Mouse (Mus musculus) heart, embryonic 10.5 days (tissue): ENCODE data around the gene Gm45808. TPM values are rescaled to one million over a fixed set of nuclear protein-coding genes. Genes with fewer than 3 reads are reported as not detected.
"Not testable (repeated sequence)": the region's sequence is repeated elsewhere in the genome, so short reads cannot be mapped to it uniquely, and the experiment has no call there.

Source experiments
- DNase-seq: peaks from one replicate; pipeline ENCODE4 v3.0.0-alpha.2; 2017; ENCODE audit warnings: low spot score
- H3K27ac ChIP-seq: fragments of 300-500 bp; sonication (generic); 2 replicates; pipeline ENCODE4 v1.5.1; 2016; ENCODE audit warnings: mild to moderate bottlenecking
- H3K27me3 ChIP-seq: fragments of 300-500 bp; sonication (generic); 2 replicates; pipeline ENCODE4 v1.6.1; 2016; ENCODE audit warnings: mild to moderate bottlenecking; ENCODE audit not compliant: poor library complexity, insufficient read depth, severe bottlenecking
- H3K36me3 ChIP-seq: fragments of 300-500 bp; sonication (generic); 2 replicates; pipeline ENCODE4 v1.6.1; 2016; ENCODE audit warnings: mild to moderate bottlenecking, moderate library complexity
- H3K4me1 ChIP-seq: fragments of 300-500 bp; sonication (generic); 2 replicates; pipeline ENCODE4 v1.6.1; 2016; ENCODE audit warnings: mild to moderate bottlenecking
- H3K4me3 ChIP-seq: fragments of 300-500 bp; sonication (generic); 2 replicates; pipeline ENCODE4 v1.5.1; 2016; ENCODE audit warnings: mild to moderate bottlenecking, moderate library complexity
- H3K9me3 ChIP-seq: fragments of 300-500 bp; sonication (generic); 2 replicates; pipeline ENCODE4 v1.6.1; 2016; ENCODE audit warnings: mild to moderate bottlenecking, moderate library complexity
- WGBS: fragments of 180-500 bp; shearing (Covaris S2); methylation state at CpG from one replicate; pipeline ENCODE4 v1.1.7; 2016; 5-methylcytosine and 5-hydroxymethylcytosine counted together
- polyA plus RNA-seq: library from polyadenylated mRNA; unstranded; fragments of >200 nt; fragmentation: Nextera tagmentation; extraction: Ambion mirVana; gene quantifications from 2 replicates; pipeline ENCODE4 v1.2.1, GENCODE M21; 2016

Gene Gm45808
- polyA plus RNA-seq, 1 experiment from 2014 or later, result not detected

DNA sequence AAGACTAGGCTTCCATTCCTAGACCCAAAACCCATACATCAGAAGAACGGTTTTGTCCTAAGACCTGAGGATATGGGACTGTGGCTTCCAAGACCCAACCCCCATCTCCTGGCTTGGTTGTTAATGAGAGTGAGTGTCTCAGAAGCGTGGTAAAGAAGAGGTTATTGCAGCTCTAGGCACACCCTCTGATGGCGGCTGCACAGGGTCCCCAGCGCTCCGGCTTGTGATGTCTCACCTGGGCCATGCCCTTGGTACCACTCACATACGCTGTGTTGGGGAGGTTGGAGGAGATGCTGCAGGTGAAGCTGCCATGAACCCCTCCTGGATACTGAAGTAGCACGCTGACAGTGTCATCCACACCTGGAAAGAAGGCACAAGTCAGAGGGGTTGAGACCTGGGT, 7.8 kb downstream of the Gm45808 start:
- H3K4me1 ChIP-seq, result no peaks in the 10 kb centered on the region
- H3K27ac ChIP-seq, result no peak overlapping the region
- H3K36me3 ChIP-seq, result peaks cover 9% of the 10 kb centered on the region
- DNase-seq, result no peak
- 89% methylated on average over 7 of the region's 7 CpGs for WGBS
- H3K27me3 ChIP-seq, result no peaks in the 10 kb centered on the region
- no peaks in the 10 kb centered on the region for H3K9me3 ChIP-seq
- no peak overlapping the region for H3K4me3 ChIP-seq

GRCm38 (mm10) chr7:45477003-45477402, 9.6 kb downstream of the Gm45808 start:
- DNase-seq, result no peak
- Histone ChIP-seq H3K27me3 (no peaks in the 10 kb centered on the region), H3K4me1 (no peaks in the 10 kb centered on the region), H3K36me3 (peaks cover 9% of the 10 kb centered on the region), H3K9me3 (no peaks in the 10 kb centered on the region), H3K4me3 (no peak overlapping the region), H3K27ac (no peak overlapping the region)
- 24% methylated on average over 3 of the region's 3 CpGs for WGBS

GRCm38 (mm10) chr7:45476453-45476852, 10.2 kb downstream of the Gm45808 start:
- H3K9me3 ChIP-seq, result no peaks in the 10 kb centered on the region
- H3K27ac ChIP-seq, result no peak overlapping the region
- H3K4me1 ChIP-seq, result no peaks in the 10 kb centered on the region
- no peak for DNase-seq
- H3K27me3 ChIP-seq, result no peaks in the 10 kb centered on the region
- peaks cover 9% of the 10 kb centered on the region for H3K36me3 ChIP-seq
- H3K4me3 ChIP-seq, result no peak overlapping the region
- WGBS, result 52% methylated on average over 1 of the region's 1 CpGs

GRCm38 (mm10) chr7:45475291-45475969, 11.2 kb downstream of the Gm45808 start:
- DNase-seq, result no peak
- peaks cover 9% of the 10 kb centered on the region for H3K36me3 ChIP-seq

GRCm38 (mm10) chr7:45470869-45471268, 15.7 kb downstream of the Gm45808 start:
- no peaks in the 10 kb centered on the region for H3K9me3 ChIP-seq
- no peaks in the 10 kb centered on the region for H3K36me3 ChIP-seq
- no peaks in the 10 kb centered on the region for H3K27me3 ChIP-seq
- H3K4me3 ChIP-seq, result no peak overlapping the region
- 9% methylated on average over 3 of the region's 3 CpGs for WGBS
- no peak overlapping the region for H3K27ac ChIP-seq
- peaks cover 12% of the 10 kb centered on the region for H3K4me1 ChIP-seq
- DNase-seq, result no peak

More at GRCm38 (mm10) chr7:45475291-45475969, 11.2 kb downstream of the Gm45808 start:
- no peaks in the 10 kb centered on the region for H3K4me1 ChIP-seq
- H3K27ac ChIP-seq, result peak overlapping the region; percentile 80
- H3K9me3 ChIP-seq, result no peaks in the 10 kb centered on the region
- H3K4me3 ChIP-seq, result peak overlapping the region; percentile 49
- WGBS, result 61% methylated on average over 16 of the region's 16 CpGs
- no peaks in the 10 kb centered on the region for H3K27me3 ChIP-seq

DNA sequence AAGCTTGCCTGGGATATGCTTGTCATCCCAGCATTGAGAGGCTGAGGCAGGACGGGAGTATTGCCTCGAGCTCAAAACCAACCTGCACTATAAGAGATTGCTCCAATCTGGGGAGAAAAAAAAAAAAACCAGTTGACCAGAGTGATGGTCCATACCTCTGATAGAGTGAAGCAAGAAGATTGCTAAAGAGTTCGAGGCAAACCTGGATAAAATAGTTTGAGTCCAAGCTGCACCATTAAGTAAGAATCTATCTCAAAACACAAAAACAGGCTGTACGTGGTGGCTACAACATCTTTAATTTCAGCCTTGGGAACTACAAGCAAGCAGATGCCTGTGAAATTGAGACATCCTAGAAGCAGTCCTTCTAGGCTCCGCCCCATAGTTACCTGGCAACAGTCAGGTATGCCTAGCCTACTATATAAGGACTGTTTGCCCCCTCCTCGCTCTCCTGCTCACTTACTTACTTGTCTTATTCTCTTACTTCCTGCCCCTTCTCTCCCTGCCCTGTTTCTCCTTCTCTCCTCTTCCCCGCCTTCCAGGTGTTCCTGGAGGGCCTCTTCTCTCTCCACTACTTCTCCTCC, 19.4 kb downstream of the Gm45808 start:
- no peaks in the 10 kb centered on the region for H3K27me3 ChIP-seq
- WGBS, result 26% methylated on average over 7 of the region's 7 CpGs
- H3K4me1 ChIP-seq, result peaks cover 22% of the 10 kb centered on the region
- H3K27ac ChIP-seq, result peak overlapping the region; percentile 96
- no peaks in the 10 kb centered on the region for H3K9me3 ChIP-seq
- peaks cover 33% of the 10 kb centered on the region for H3K36me3 ChIP-seq
- no peak for DNase-seq
- H3K4me3 ChIP-seq, result peak overlapping the region; percentile 95

DNA sequence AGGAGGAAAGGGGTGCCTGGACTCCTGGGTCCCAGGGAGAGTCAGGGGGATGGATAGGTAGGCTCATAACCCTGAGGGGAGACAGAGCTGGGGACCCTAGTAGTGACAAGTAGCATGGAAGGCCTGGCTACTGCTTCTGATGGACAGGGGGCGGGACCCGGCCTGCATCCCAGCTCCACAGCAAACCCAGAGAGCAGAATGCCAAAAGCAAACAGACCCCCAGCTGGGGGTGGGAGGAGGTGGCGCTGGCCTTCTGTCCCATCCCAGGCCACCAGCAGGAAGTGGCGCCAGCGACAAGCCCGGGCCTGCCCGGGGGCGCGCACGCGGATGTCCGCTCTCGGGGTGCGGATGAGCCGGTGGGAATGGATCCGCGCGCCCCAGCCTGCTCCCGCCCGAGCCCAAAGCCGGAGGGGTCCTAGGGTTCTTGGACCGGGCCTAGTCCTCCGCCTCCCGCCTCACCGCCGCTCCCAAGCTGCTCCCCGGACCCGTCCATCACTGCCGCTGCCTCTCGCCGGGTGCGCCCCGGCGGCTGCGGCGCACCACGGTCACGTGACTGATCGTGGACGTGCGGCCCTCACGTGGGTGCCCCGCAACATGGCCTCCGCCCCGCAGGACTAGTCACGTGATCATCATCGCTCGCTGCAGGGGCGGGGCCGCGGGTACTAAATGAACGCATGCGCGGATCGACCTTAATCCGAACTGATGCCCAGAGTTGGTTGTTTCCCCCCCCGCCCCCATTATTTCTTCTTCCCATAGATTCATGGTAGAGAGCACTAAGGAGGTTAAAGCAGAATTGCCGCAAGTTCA, 20.1 kb downstream of the Gm45808 start, which contains the start of gene Bax:
Gene Bax (minus strand): TSS at position 616 of the 807 bp plus-strand sequence.
- peak within 1 kb of the TSS; percentile 96 for H3K27ac ChIP-seq
- H3K9me3 ChIP-seq, result no peaks in the 10 kb centered on the region
- 0% methylated on average over 58 of the region's 58 CpGs for WGBS

GRCm38 (mm10) chr7:45465549-45465948, 21.1 kb downstream of the Gm45808 start:
- Histone ChIP-seq H3K36me3 (peaks cover 43% of the 10 kb centered on the region), H3K4me3 (peak overlapping the region; percentile 95), H3K27me3 (no peaks in the 10 kb centered on the region), H3K27ac (peak overlapping the region; percentile 96), H3K4me1 (peaks cover 36% of the 10 kb centered on the region), H3K9me3 (no peaks in the 10 kb centered on the region)
- no peak for DNase-seq
- WGBS, result 81% methylated on average over 9 of the region's 9 CpGs

More for the DNA sequence above, 20.1 kb downstream of the Gm45808 start, which contains the start of gene Bax:
- peak; percentile 97 for DNase-seq
- Histone ChIP-seq H3K4me1 (peaks cover 27% of the 10 kb centered on the region), H3K27me3 (no peaks in the 10 kb centered on the region), H3K36me3 (peaks cover 39% of the 10 kb centered on the region), H3K4me3 (peak within 1 kb of the TSS; percentile 95)

GRCm38 (mm10) chr7:45465112-45465511, 21.5 kb downstream of the Gm45808 start:
- Histone ChIP-seq H3K4me1 (peaks cover 40% of the 10 kb centered on the region), H3K4me3 (peak overlapping the region; percentile 95), H3K27ac (0 out of 2 replicates have a peak overlapping the region, but pooled peaks have one; percentile 96), H3K9me3 (no peaks in the 10 kb centered on the region), H3K27me3 (no peaks in the 10 kb centered on the region), H3K36me3 (peaks cover 46% of the 10 kb centered on the region)
- WGBS, result 92% methylated on average over 12 of the region's 12 CpGs
- no peak for DNase-seq

DNA sequence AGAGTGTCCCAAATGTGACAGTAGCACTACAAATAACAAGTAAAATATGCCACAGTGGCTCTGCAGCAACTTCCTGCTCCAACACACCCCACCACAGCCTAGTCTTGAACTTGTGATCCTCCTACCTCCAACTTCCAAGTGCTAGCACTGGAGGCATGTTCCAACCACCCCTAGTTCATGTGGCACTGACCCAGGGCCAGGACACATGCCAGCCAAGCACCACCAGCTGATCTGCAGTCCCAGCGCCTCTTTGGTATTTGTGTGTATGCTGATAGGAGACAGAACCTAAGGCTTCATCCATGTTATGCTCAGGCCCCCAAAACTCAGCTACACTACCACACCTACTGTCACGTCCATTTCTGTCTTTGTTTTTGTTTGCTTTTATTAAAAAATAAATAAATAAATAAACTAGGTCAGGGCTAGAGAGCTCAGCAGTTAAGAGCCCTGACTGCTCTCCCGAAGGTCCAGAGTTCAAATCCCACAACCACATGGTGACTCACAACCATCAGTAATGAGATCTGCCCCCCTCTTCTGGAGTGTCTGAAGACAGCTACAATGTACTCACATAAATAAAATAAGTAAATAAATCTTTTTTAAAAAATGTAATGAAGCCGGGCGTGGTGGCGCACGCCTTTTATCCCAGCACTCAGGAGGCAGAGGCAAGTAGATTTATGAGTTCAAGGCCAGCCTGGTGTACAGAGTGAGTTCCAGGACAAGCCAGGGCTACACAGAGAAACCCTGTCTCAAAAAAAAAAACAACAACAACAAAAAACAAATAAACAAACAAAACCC, 22.4 kb downstream of the Gm45808 start:
- 91% methylated on average over 7 of the region's 7 CpGs for WGBS
- DNase-seq, result no peak
- peaks cover 46% of the 10 kb centered on the region for H3K36me3 ChIP-seq
- H3K27ac ChIP-seq, result no peak overlapping the region
- H3K4me1 ChIP-seq, result peaks cover 42% of the 10 kb centered on the region
- H3K27me3 ChIP-seq, result no peaks in the 10 kb centered on the region
- no peaks in the 10 kb centered on the region for H3K9me3 ChIP-seq
- no peak overlapping the region for H3K4me3 ChIP-seq

DNA sequence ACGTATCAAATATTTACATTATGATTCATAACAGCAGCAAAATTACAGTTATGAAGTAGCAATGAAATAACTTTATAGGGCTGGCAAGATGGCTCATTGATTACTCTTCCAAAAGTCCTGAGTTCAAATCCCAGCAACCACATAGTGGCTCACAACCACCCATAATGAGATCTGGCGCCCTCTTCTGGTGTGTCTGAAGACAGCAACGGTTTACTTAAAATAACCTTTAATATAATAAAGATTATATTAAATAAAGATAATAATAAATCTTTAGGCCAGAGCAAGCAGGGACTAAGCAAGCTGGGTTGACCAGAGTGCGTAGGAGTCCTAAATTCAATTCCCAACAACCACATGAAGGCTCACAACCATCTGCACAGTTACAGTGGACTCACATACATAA, 23.7 kb downstream of the Gm45808 start:
- H3K36me3 ChIP-seq, result peaks cover 56% of the 10 kb centered on the region
- WGBS, result 82% methylated on average over 4 of the region's 4 CpGs

DNA sequence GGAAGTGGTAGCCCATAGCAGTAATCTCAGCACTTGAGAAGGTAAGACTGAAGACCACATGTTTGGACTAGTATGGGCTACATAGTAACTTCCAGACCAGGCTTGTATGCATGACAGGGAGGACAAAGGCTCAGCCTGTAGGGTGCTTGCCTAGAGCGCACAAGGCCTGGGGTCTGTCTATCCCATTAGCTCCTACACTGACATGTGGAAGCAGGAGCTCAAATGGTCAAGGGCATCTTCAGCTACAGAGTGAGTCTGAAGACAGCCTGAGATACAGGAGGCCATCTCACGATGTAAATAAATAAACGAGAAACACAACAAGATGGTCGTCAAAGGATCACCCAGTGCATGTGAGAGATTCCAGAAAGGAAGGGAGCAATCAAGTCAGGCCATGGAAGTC, 24.3 kb downstream of the Gm45808 start:
- Histone ChIP-seq H3K27me3 (no peaks in the 10 kb centered on the region), H3K4me1 (peaks cover 52% of the 10 kb centered on the region), H3K4me3 (no peak overlapping the region), H3K36me3 (peaks cover 61% of the 10 kb centered on the region), H3K9me3 (no peaks in the 10 kb centered on the region), H3K27ac (no peak overlapping the region)
- 88% methylated on average over 4 of the region's 4 CpGs for WGBS
- no peak for DNase-seq

More for the DNA sequence above, 23.7 kb downstream of the Gm45808 start:
- H3K4me1 ChIP-seq, result peaks cover 48% of the 10 kb centered on the region
- not testable (repeated sequence) for H3K9me3 ChIP-seq, H3K27ac ChIP-seq, H3K4me3 ChIP-seq, H3K27me3 ChIP-seq, DNase-seq
